Mouse (Mus musculus): ENCODE measurements around the gene Tyr. TPM values are rescaled to one million over a fixed set of nuclear protein-coding genes. Genes with fewer than 3 reads are reported as not detected.
"Not testable (repeated sequence)": the region's sequence is repeated elsewhere in the genome, so short reads cannot be mapped to it uniquely, and the experiment has no call there.

Tyr gene
- polyA plus RNA-seq (2014; fragmentation: Nextera tagmentation; extraction: Ambion mirVana): 0.26 and 0.84 TPM in 2 replicates

GRCm38 (mm10) chr7:87493412-87493811 is at the start of gene Tyr:
Gene Tyr (minus strand): TSS chr7:87493512.
- Histone ChIP-seq H3K4me2 (replicated peaks; ENCODE audit: low read depth, low read length) (no peak within 1 kb of the TSS), H3K27ac (ENCODE audit: low read depth, low read length) (no peak within 1 kb of the TSS), H3K9ac (ENCODE audit: low read depth, low read length) (no peak within 1 kb of the TSS), H3K4me1 (replicated peaks; ENCODE audit: control insufficient read depth, insufficient read depth, low read length) (no peaks in the 10 kb centered on the region), H3K36me3 (ENCODE audit: control insufficient read depth, insufficient read depth, low read length) (no peaks in the 10 kb centered on the region), H3K4me3 (ENCODE audit: low read depth, low read length) (no peak within 1 kb of the TSS), H3K27me3 (ENCODE audit: control insufficient read depth, insufficient read depth, low read length) (no peaks in the 10 kb centered on the region), H3K9me3 (ENCODE audit: control insufficient read depth, low read length) (no peaks in the 10 kb centered on the region)
- ATAC-seq (ENCODE audit: low FRiP score): no peak
- no peak for DNase-seq (ENCODE audit: low spot score)

DNA sequence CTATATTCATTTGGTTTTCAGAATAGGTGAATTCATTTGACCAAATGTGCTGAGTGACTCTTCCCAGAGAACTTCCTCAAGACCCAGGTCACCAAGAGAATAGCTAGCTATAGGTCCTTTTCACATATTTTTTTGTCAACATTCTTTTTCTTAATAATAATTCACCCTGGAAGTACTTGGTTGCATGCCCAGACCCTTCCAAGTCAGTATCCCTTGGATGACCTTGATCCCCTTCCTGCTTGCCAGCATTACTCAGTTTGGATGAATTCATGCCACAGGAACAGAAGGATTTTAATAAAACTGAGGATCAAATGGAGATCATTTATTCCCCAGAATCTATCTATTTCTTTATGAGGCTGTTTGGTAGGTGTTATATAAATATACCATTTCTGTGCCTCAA is 45.7 kb upstream of the Tyr start:
- Histone ChIP-seq H3K4me1 (replicated peaks; ENCODE audit: control insufficient read depth, insufficient read depth, low read length) (no peaks in the 10 kb centered on the region), H3K4me3 (ENCODE audit: low read depth, low read length) (no peak overlapping the region), H3K27me3 (ENCODE audit: control insufficient read depth, insufficient read depth, low read length) (no peaks in the 10 kb centered on the region), H3K9me3 (ENCODE audit: control insufficient read depth, low read length) (no peaks in the 10 kb centered on the region), H3K36me3 (ENCODE audit: control insufficient read depth, insufficient read depth, low read length) (no peaks in the 10 kb centered on the region), H3K27ac (ENCODE audit: low read depth, low read length) (no peak overlapping the region), H3K9ac (ENCODE audit: low read depth, low read length) (no peak overlapping the region), H3K4me2 (replicated peaks; ENCODE audit: low read depth, low read length) (no peak overlapping the region)
- ATAC-seq (ENCODE audit: low FRiP score): no peak
- DNase-seq (ENCODE audit: low spot score): no peak

GRCm38 (mm10) chr7:87494124-87494682 is 891 bp upstream of the Tyr start:
- WGBS: 18% methylated on average over 4 of the region's 4 CpGs
- no peaks in the 10 kb centered on the region for H3K27me3 ChIP-seq (ENCODE audit: control insufficient read depth, insufficient read depth, low read length)
- no peak overlapping the region for H3K9ac ChIP-seq (ENCODE audit: low read depth, low read length)
- ATAC-seq (ENCODE audit: low FRiP score) (no peak), DNase-seq (ENCODE audit: low spot score) (no peak)
- H3K4me2 ChIP-seq (replicated peaks; ENCODE audit: low read depth, low read length): no peak overlapping the region
- H3K4me3 ChIP-seq (ENCODE audit: low read depth, low read length): no peak overlapping the region
- H3K36me3 ChIP-seq (ENCODE audit: control insufficient read depth, insufficient read depth, low read length): no peaks in the 10 kb centered on the region
- no peak overlapping the region for H3K27ac ChIP-seq (ENCODE audit: low read depth, low read length)
- H3K9me3 ChIP-seq (ENCODE audit: control insufficient read depth, low read length): no peaks in the 10 kb centered on the region
- H3K4me1 ChIP-seq (replicated peaks; ENCODE audit: control insufficient read depth, insufficient read depth, low read length): no peaks in the 10 kb centered on the region

GRCm38 (mm10) chr7:87488024-87488423 is 5.3 kb downstream of the Tyr start:
- no peak for DNase-seq (ENCODE audit: low spot score)
- Histone ChIP-seq H3K4me1 (replicated peaks; ENCODE audit: control insufficient read depth, insufficient read depth, low read length) (no peaks in the 10 kb centered on the region), H3K9me3 (ENCODE audit: control insufficient read depth, low read length) (no peaks in the 10 kb centered on the region), H3K27ac (ENCODE audit: low read depth, low read length) (no peak overlapping the region), H3K4me3 (ENCODE audit: low read depth, low read length) (no peak overlapping the region), H3K9ac (ENCODE audit: low read depth, low read length) (no peak overlapping the region), H3K27me3 (ENCODE audit: control insufficient read depth, insufficient read depth, low read length) (no peaks in the 10 kb centered on the region), H3K4me2 (replicated peaks; ENCODE audit: low read depth, low read length) (no peak overlapping the region), H3K36me3 (ENCODE audit: control insufficient read depth, insufficient read depth, low read length) (no peaks in the 10 kb centered on the region)
- WGBS: 78% methylated on average over 3 of the region's 3 CpGs
- no peak for ATAC-seq (ENCODE audit: low FRiP score)

GRCm38 (mm10) chr7:87413271-87413670 is 80.0 kb downstream of the Tyr start:
- DNase-seq (ENCODE audit: low spot score) (no peak), ATAC-seq (ENCODE audit: low FRiP score) (no peak)
- Histone ChIP-seq H3K4me3 (ENCODE audit: low read depth, low read length) (no peak overlapping the region), H3K36me3 (ENCODE audit: control insufficient read depth, insufficient read depth, low read length) (no peaks in the 10 kb centered on the region), H3K9ac (ENCODE audit: low read depth, low read length) (no peak overlapping the region), H3K9me3 (ENCODE audit: control insufficient read depth, low read length) (no peaks in the 10 kb centered on the region), H3K27me3 (ENCODE audit: control insufficient read depth, insufficient read depth, low read length) (no peaks in the 10 kb centered on the region), H3K4me1 (replicated peaks; ENCODE audit: control insufficient read depth, insufficient read depth, low read length) (no peaks in the 10 kb centered on the region), H3K27ac (ENCODE audit: low read depth, low read length) (no peak overlapping the region), H3K4me2 (replicated peaks; ENCODE audit: low read depth, low read length) (no peak overlapping the region)
- 69% methylated on average over 1 of the region's 1 CpGs for WGBS

DNA sequence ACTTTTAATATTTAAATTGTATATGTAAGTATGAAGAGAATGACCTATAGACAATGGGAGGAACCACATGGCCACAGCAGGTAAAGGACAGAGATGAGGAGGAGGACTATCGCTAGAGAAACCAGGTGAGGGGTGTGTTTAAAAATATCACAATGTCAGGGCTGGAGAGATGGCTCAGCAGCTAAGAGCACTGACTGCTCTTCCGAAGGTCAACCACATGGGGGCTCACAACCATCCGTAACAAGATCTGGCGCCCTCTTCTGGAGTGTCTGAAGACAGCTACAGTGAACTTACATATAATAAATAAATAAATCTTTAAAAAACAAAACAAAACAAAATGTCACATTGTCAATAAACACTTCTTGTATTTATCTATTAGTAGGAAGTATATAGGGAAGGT is 81.9 kb downstream of the Tyr start:
- WGBS: 8% methylated on average over 4 of the region's 4 CpGs
- H3K9me3 ChIP-seq (ENCODE audit: control insufficient read depth, low read length); H3K27ac ChIP-seq (ENCODE audit: low read depth, low read length); H3K36me3 ChIP-seq (ENCODE audit: control insufficient read depth, insufficient read depth, low read length); H3K4me1 ChIP-seq (replicated peaks; ENCODE audit: control insufficient read depth, insufficient read depth, low read length); H3K4me3 ChIP-seq (ENCODE audit: low read depth, low read length); H3K4me2 ChIP-seq (replicated peaks; ENCODE audit: low read depth, low read length); H3K27me3 ChIP-seq (ENCODE audit: control insufficient read depth, insufficient read depth, low read length); H3K9ac ChIP-seq (ENCODE audit: low read depth, low read length): not testable (repeated sequence)
- ATAC-seq (ENCODE audit: low FRiP score): peak; percentile 53; the same call in 1 of the 2 replicates
- DNase-seq (ENCODE audit: low spot score): peak; percentile 15

DNA sequence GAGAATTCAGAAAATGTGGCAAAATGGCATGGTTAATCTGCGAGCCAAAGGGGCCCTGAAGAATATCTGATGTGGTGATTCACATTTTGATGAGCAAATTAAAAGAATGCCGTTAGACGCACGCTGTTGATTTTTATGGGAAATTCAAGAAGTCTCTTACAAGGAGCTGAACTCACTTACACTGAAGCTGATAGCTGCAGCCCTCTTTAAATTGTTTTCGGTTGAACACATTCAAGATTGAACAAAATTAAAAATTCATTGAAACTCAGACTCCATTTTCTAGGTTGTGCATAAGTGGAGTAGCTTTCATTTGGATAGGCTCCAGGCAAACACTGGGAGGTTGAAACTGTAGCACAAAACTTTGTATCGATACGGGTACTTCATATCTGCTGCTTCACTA is 96.3 kb downstream of the Tyr start:
- H3K4me2 ChIP-seq (replicated peaks; ENCODE audit: low read depth, low read length): no peak overlapping the region
- no peaks in the 10 kb centered on the region for H3K36me3 ChIP-seq (ENCODE audit: control insufficient read depth, insufficient read depth, low read length)
- WGBS: 93% methylated on average over 7 of the region's 7 CpGs
- no peak overlapping the region for H3K4me3 ChIP-seq (ENCODE audit: low read depth, low read length)
- no peaks in the 10 kb centered on the region for H3K27me3 ChIP-seq (ENCODE audit: control insufficient read depth, insufficient read depth, low read length)
- ATAC-seq (ENCODE audit: low FRiP score): no peak
- no peak overlapping the region for H3K9ac ChIP-seq (ENCODE audit: low read depth, low read length)
- DNase-seq (ENCODE audit: low spot score): no peak
- no peaks in the 10 kb centered on the region for H3K4me1 ChIP-seq (replicated peaks; ENCODE audit: control insufficient read depth, insufficient read depth, low read length)
- H3K9me3 ChIP-seq (ENCODE audit: control insufficient read depth, low read length): no peaks in the 10 kb centered on the region
- no peak overlapping the region for H3K27ac ChIP-seq (ENCODE audit: low read depth, low read length)

- H3K4me2 ChIP-seq (replicated peaks; ENCODE audit: low read depth, low read length): no peak overlapping the region
- WGBS: 76% methylated on average over 2 of the region's 2 CpGs
- no peak overlapping the region for H3K4me3 ChIP-seq (ENCODE audit: low read depth, low read length)
- H3K9ac ChIP-seq (ENCODE audit: low read depth, low read length): no peak overlapping the region
- H3K36me3 ChIP-seq (ENCODE audit: control insufficient read depth, insufficient read depth, low read length): no peaks in the 10 kb centered on the region
- no peak overlapping the region for H3K27ac ChIP-seq (ENCODE audit: low read depth, low read length)
- ATAC-seq (ENCODE audit: low FRiP score): no peak
- H3K27me3 ChIP-seq (ENCODE audit: control insufficient read depth, insufficient read depth, low read length): no peaks in the 10 kb centered on the region
- no peaks in the 10 kb centered on the region for H3K4me1 ChIP-seq (replicated peaks; ENCODE audit: control insufficient read depth, insufficient read depth, low read length)
- no peak for DNase-seq (ENCODE audit: low spot score)
- H3K9me3 ChIP-seq (ENCODE audit: control insufficient read depth, low read length): no peaks in the 10 kb centered on the region
Observed at GRCm38 (mm10) chr7:87374935-87375334, 118.4 kb downstream of the Tyr start.

Measured in hindbrain, embryonic 11.5 days (tissue).